Mouse (Mus musculus) heart, adult 2 months (tissue): ENCODE measurements around the gene Spns2. TPM values are rescaled to one million over a fixed set of nuclear protein-coding genes. Genes with fewer than 3 reads are reported as not detected.

ENCODE experiments used
- DNase-seq, 2 experiments: peaks; one replicate each; pipeline ENCODE4 v3.0.0; 2021
- H3K27ac ChIP-seq: fragments of 200-600 bp; 2 replicates; pipeline ENCODE4 v1.8.1; 2022
- H3K27me3 ChIP-seq: fragments of 200-500 bp; 2 replicates; pipeline ENCODE4 v1.6.1; 2012; ENCODE audit warnings: mild to moderate bottlenecking, low read length, inconsistent platforms, mixed read lengths; ENCODE audit not compliant: control insufficient read depth, insufficient read depth
- H3K36me3 ChIP-seq: fragments of 200-500 bp; 2 replicates; pipeline ENCODE4 v1.6.1; 2012; ENCODE audit warnings: low read length, inconsistent platforms; ENCODE audit not compliant: control insufficient read depth, insufficient read depth
- H3K4me1 ChIP-seq: fragments of 200-500 bp; 2 replicates; pipeline ENCODE4 v1.6.1; 2011; ENCODE audit warnings: low read length; ENCODE audit not compliant: control insufficient read depth, insufficient read depth
- H3K4me3 ChIP-seq: fragments of 200-600 bp; 2 replicates; pipeline ENCODE4 v1.8.1; 2022
- H3K79me2 ChIP-seq: fragments of 200-500 bp; replicated peaks from 2 replicates; pipeline ENCODE4 v1.6.1; 2012; ENCODE audit warnings: mild to moderate bottlenecking, inconsistent platforms, low read length, moderate library complexity, mixed read lengths; ENCODE audit not compliant: control insufficient read depth, insufficient read depth
- H3K9ac ChIP-seq: fragments of 200-500 bp; 2 replicates; pipeline ENCODE4 v1.6.1; 2012; ENCODE audit warnings: low read depth, mild to moderate bottlenecking, control low read depth, inconsistent platforms, low read length, mixed read lengths
- CTCF ChIP-seq: fragments of 200-600 bp; IDR thresholded peaks from 2 replicates; pipeline ENCODE4 v1.8.1; 2022; ENCODE audit warnings: antibody characterized with exemption, mild to moderate bottlenecking, moderate library complexity
- EP300 ChIP-seq: fragments of 200-500 bp; IDR thresholded peaks from 2 replicates; pipeline ENCODE4 v1.6.1; 2011; ENCODE audit warnings: low read depth, low read length, control low read depth; ENCODE audit not compliant: insufficient read depth
- POLR2A ChIP-seq: fragments of 200-500 bp; IDR thresholded peaks from 2 replicates; pipeline ENCODE4 v1.6.1; 2011; ENCODE audit warnings: mild to moderate bottlenecking, low read depth, low read length, control low read depth; ENCODE audit not compliant: insufficient read depth
- WGBS: fragments of 180-500 bp; shearing (Covaris S2); methylation state at CpG from one replicate; pipeline ENCODE4 v1.1.7; 2018; 5-methylcytosine and 5-hydroxymethylcytosine counted together
- intact Hi-C: fragments of 180-260 bp; cut with DNase I; formaldehyde crosslinking; loops from one replicate; pipeline ENCODE4 v1.15.1; 2025
- polyA plus RNA-seq: library from polyadenylated mRNA; depleted of rRNA; stranded (reverse); fragments of >200 nt; gene quantifications from 2 replicates; pipeline ENCODE4 v1.2.3, GENCODE M21; 2012
- total RNA-seq, 2 experiments: library from RNA; stranded (reverse); gene quantifications; 2 replicates each; pipeline ENCODE4 v1.2.3; 2021

Spns2 gene
- total and polyA plus RNA-seq, 3 experiments: 6.1 to 13.8 (median 7.9) TPM

DNA sequence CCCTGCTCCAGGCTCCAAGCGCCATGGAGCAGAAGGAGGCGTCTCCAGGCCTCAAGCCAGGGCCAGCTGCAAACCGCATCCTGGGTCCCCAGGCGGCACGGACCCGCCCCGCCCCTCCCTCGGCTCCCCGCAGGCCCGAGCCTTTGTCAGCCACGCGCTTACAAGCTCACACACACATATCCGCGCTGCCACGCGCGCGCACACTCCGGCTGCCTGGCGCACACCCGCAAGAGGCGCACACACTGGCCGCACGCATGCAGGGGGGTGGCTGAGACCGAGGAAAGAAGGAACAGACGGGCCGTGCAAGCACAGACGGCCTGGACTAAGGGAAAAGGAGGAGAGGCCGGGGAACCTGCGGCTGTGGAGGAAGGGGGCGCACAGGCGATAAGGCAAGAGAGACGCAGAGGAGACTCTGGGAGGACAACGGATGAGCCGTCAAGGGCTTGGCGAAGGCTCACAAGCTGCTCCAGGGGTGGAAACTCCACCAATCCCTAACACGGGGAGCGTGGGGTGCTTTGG lies 892 bp downstream of the Spns2 start:
- Histone ChIP-seq H3K79me2 (no peaks in the 10 kb centered on the region), H3K27me3 (no peaks in the 10 kb centered on the region), H3K36me3 (no peaks in the 10 kb centered on the region), H3K4me3 (peak overlapping the region; percentile 64), H3K9ac (peak overlapping the region; percentile 78), H3K4me1 (peaks cover 5% of the 10 kb centered on the region), H3K27ac (peak overlapping the region; percentile 54)
- 3% methylated on average over 38 of the region's 38 CpGs for WGBS
- DNase-seq: peak; percentile 43 to 59
- no peak for TF ChIP-seq EP300
- no peak for TF ChIP-seq CTCF
- TF ChIP-seq POLR2A: no peak
- intact Hi-C loops: loop anchor here (2.0 to 5.0 kb wide), 2 partner anchors 30 to 42 kb away; no protein-coding TSS in a partner anchor

DNA sequence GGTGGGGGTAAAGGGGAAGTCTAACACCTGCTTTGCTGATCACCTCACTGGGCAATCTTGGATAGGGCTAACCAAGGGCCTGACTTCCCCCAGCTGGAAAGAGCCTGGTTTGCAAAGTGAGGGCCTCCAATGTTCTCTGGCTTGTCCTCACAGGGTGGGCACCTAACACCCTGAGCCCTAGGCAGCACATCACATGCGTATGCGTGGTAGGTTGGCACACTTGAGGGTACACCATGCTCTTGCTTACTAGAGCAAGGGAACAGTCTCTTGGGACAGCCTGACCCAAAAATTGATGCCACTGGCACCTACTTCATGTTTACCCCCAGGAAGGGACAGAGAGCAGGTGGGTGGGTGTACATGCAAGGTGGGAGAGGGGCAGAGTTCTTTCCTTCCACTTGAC lies 2.0 kb downstream of the Spns2 start:
- 87% methylated on average over 2 of the region's 2 CpGs for WGBS
- Histone ChIP-seq H3K36me3 (no peaks in the 10 kb centered on the region), H3K79me2 (no peaks in the 10 kb centered on the region), H3K9ac (no peak overlapping the region), H3K4me1 (peaks cover 7% of the 10 kb centered on the region), H3K4me3 (0 out of 2 replicates have a peak overlapping the region, but pooled peaks have one; percentile 5), H3K27me3 (no peaks in the 10 kb centered on the region), H3K27ac (peak overlapping the region; percentile 54; the same call in 1 of the 2 replicates)
- DNase-seq: no peak
- TF ChIP-seq CTCF (no peak), POLR2A (no peak), EP300 (no peak)
- intact Hi-C loops: loop anchor here (2.0 to 5.0 kb wide), 2 partner anchors 29 to 40 kb away; no protein-coding TSS in a partner anchor

DNA sequence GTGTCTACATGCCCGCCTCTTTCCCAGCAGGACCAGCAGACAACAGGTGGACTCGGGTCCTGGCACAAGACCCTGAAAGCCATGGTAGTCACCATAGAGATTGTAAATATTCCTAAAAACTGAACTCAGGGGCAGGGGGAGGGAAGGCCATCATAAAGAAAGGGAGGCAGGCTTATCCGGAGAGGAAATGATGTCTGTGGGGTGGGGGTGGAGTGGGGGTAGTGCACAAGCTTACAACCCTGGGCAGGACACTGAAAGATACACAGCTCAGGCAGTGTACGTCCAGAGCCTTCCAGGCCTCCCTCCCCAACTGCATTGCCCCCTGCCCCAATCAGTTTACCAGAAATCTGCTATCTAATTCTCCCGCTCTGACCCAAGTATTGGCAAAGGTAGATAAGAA lies 2.5 kb downstream of the Spns2 start:
- Histone ChIP-seq H3K27me3 (no peaks in the 10 kb centered on the region), H3K9ac (peak overlapping the region; percentile 27; the same call in 1 of the 2 replicates), H3K79me2 (no peaks in the 10 kb centered on the region), H3K36me3 (no peaks in the 10 kb centered on the region), H3K4me3 (no peak overlapping the region), H3K4me1 (peaks cover 11% of the 10 kb centered on the region), H3K27ac (no peak overlapping the region; the same call in 1 of the 2 replicates)
- intact Hi-C loops: loop anchor here (5.0 kb wide), 1 partner anchor 40 kb away; no protein-coding TSS in a partner anchor
- DNase-seq: no peak
- TF ChIP-seq CTCF: no peak
- no peak for TF ChIP-seq EP300
- TF ChIP-seq POLR2A: no peak; the same call in 1 of the 2 replicates
- WGBS: 56% methylated on average over 5 of the region's 5 CpGs

DNA sequence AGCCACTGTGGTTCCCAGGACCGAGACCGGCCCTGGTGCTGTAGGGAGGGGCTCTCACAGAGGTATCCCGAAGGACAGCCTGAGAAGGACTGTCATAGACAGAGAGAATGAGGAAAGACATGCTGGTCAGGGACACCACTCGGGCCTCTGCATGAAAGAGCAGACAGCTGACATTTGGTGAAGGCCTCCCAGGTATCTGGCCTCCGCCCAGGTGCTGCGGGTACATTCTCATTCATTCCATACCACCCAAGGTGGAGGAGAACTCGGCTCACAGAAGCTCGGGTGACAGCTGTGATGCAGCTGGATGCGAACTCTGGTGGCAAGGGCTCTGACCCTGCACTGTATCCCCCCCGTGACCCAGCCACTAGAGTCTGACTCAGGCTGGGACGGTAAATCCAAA lies 3.7 kb downstream of the Spns2 start:
- H3K4me3 ChIP-seq: no peak overlapping the region
- no peaks in the 10 kb centered on the region for H3K27me3 ChIP-seq
- H3K79me2 ChIP-seq: no peaks in the 10 kb centered on the region
- peaks cover 18% of the 10 kb centered on the region for H3K4me1 ChIP-seq
- no peak overlapping the region for H3K27ac ChIP-seq
- intact Hi-C loops: loop anchor here (2.0 to 5.0 kb wide), 2 partner anchors 19 to 39 kb away; no protein-coding TSS in a partner anchor
- H3K9ac ChIP-seq: no peak overlapping the region
- no peak for DNase-seq
- TF ChIP-seq CTCF (no peak), POLR2A (no peak), EP300 (no peak)
- no peaks in the 10 kb centered on the region for H3K36me3 ChIP-seq
- WGBS: 78% methylated on average over 11 of the region's 11 CpGs

DNA sequence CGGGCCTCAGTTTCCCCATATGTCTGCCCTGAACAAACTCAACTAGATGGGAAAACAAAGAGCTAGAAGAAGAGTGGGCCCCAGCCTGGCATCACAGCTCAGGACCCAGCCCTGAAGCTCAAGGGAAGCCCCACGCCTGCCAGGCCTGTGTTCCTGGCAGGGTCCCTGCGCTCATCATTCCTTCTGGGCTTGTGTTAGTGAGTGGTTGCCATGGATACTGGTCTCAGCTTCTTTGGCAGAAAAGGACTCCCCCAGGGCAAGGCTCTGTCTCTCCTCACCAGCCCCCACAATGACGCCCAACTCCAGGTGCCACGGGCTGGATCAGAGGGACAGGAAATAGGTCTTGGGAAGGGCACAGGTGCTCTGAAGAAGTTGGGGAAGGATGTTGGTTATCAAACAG lies 4.5 kb downstream of the Spns2 start:
- Histone ChIP-seq H3K4me3 (no peak overlapping the region), H3K27ac (no peak overlapping the region; the same call in 1 of the 2 replicates)
- WGBS: 54% methylated on average over 5 of the region's 5 CpGs

DNA sequence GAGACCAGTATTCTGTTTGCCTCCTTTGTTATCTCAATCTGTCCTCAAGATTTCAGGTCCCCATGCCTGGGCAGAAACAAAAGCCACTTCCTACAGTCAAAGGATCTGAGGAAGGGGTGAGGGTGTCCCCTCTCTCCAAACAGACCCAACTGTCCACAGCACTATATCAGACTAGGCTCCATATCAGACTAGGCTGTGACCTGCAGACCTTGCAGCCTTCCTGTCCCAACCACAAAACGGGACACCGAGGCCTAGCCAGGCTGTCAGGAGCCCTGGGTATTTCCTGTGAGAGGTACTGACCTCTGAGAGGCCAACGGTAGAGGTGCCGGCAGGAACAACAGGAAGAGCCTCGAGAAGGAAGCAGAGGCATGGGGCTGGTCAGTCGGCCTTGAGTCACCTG lies 5.2 kb downstream of the Spns2 start:
- Histone ChIP-seq H3K27me3 (no peaks in the 10 kb centered on the region), H3K4me3 (no peak overlapping the region), H3K36me3 (no peaks in the 10 kb centered on the region), H3K9ac (no peak overlapping the region), H3K4me1 (peaks cover 21% of the 10 kb centered on the region), H3K79me2 (no peaks in the 10 kb centered on the region), H3K27ac (no peak overlapping the region; the same call in 1 of the 2 replicates)
- TF ChIP-seq EP300: no peak
- no peak for TF ChIP-seq POLR2A
- no peak for TF ChIP-seq CTCF
- 25% methylated on average over 6 of the region's 6 CpGs for WGBS
- no peak for DNase-seq
- intact Hi-C loops: loop anchor here (2.0 kb wide), 1 partner anchor 18 kb away; no protein-coding TSS in a partner anchor

More for the DNA sequence above, 4.5 kb downstream of the Spns2 start:
- Histone ChIP-seq H3K4me1 (peaks cover 21% of the 10 kb centered on the region), H3K36me3 (no peaks in the 10 kb centered on the region), H3K79me2 (no peaks in the 10 kb centered on the region), H3K27me3 (no peaks in the 10 kb centered on the region), H3K9ac (no peak overlapping the region)
- TF ChIP-seq POLR2A: no peak
- TF ChIP-seq EP300: no peak
- TF ChIP-seq CTCF: no peak
- no peak for DNase-seq
- intact Hi-C loops: loop anchor here (2.0 to 5.0 kb wide), 2 partner anchors 18 to 38 kb away; no protein-coding TSS in a partner anchor
